Mouse (Mus musculus) CH12F3 (cell line): ENCODE results near the gene Cebpg.

Experiments
- in situ Hi-C: fragments of 300-500 bp; cut with MboI; formaldehyde crosslinking; loops from 2 replicates; pipeline ENCODE4 v1.14.3; 2020; ENCODE audit warnings: low sequenced_read_pairs

Gene Cebpg

GRCm38 (mm10) chr7:35056436-35056864 lies at the start of gene Cebpg:
Gene Cebpg, minus strand, starts transcription at chr7:35056573.
- in situ Hi-C loops = no loop called here

- in situ Hi-C loops = no loop called here
These were observed 43.2 kb upstream of the Cebpg start for GRCm38 (mm10) chr7:35099528-35099927.

GRCm38 (mm10) chr7:35098777-35099176 lies 42.4 kb upstream of the Cebpg start:
- in situ Hi-C loops = no loop called here

- in situ Hi-C loops = no loop called here
These were observed 38.8 kb upstream of the Cebpg start for GRCm38 (mm10) chr7:35094975-35095678.

GRCm38 (mm10) chr7:35090550-35090949 lies 34.2 kb upstream of the Cebpg start:
- in situ Hi-C loops = no loop called here

GRCm38 (mm10) chr7:35086271-35086861 lies 30.0 kb upstream of the Cebpg start:
- in situ Hi-C loops = no loop called here

GRCm38 (mm10) chr7:35084565-35085360 lies 28.4 kb upstream of the Cebpg start:
- in situ Hi-C loops = no loop called here

- in situ Hi-C loops = no loop called here
These were observed 25.2 kb upstream of the Cebpg start for GRCm38 (mm10) chr7:35081406-35082104.

GRCm38 (mm10) chr7:35080843-35081338 lies 24.5 kb upstream of the Cebpg start:
- in situ Hi-C loops = no loop called here

GRCm38 (mm10) chr7:35076645-35077044 lies 20.3 kb upstream of the Cebpg start:
- in situ Hi-C loops = no loop called here

- in situ Hi-C loops = no loop called here
These were observed 10.4 kb upstream of the Cebpg start for GRCm38 (mm10) chr7:35066640-35067212.

- in situ Hi-C loops = no loop called here
These were observed 9.6 kb upstream of the Cebpg start for GRCm38 (mm10) chr7:35065958-35066357.

GRCm38 (mm10) chr7:35064286-35065258 lies 8.2 kb upstream of the Cebpg start:
- in situ Hi-C loops = no loop called here

GRCm38 (mm10) chr7:35059467-35059866 lies 3.1 kb upstream of the Cebpg start:
- in situ Hi-C loops = no loop called here

- in situ Hi-C loops = no loop called here
These were observed 2.0 kb upstream of the Cebpg start for GRCm38 (mm10) chr7:35058329-35058728.

- in situ Hi-C loops = no loop called here
These were observed 1.2 kb upstream of the Cebpg start for GRCm38 (mm10) chr7:35057569-35057968.

GRCm38 (mm10) chr7:35056999-35057398 lies 626 bp upstream of the Cebpg start:
- in situ Hi-C loops = no loop called here

- in situ Hi-C loops = no loop called here
These were observed 546 bp downstream of the Cebpg start for GRCm38 (mm10) chr7:35055619-35056435.
